Mouse (Mus musculus) midbrain, embryonic 12.5 days (tissue): ENCODE data around the gene Ivd. TPM values are rescaled to one million over a fixed set of nuclear protein-coding genes. Genes with fewer than 3 reads are reported as not detected.

Source experiments
- ATAC-seq: fragments of 200-750 bp; cut with Nextera tagmentation; 2 replicates; pipeline ENCODE4 v1.8.0; 2017; ENCODE audit warnings: low read depth, moderate TSS enrichment, moderate library complexity; ENCODE audit not compliant: low FRiP score
- H3K27ac ChIP-seq: fragments of 300-500 bp; sonication (generic); replicated peaks from 2 replicates; pipeline ENCODE4 v1.5.1; 2016; ENCODE audit warnings: mild to moderate bottlenecking
- H3K27me3 ChIP-seq: fragments of 300-500 bp; sonication (generic); 2 replicates; pipeline ENCODE4 v1.6.1; 2016; ENCODE audit warnings: mild to moderate bottlenecking
- H3K36me3 ChIP-seq: fragments of 300-500 bp; sonication (generic); 2 replicates; pipeline ENCODE4 v1.6.1; 2016
- H3K4me1 ChIP-seq: fragments of 300-500 bp; sonication (generic); 2 replicates; pipeline ENCODE4 v1.6.1; 2016
- H3K4me2 ChIP-seq: fragments of 300-500 bp; sonication (generic); replicated peaks from 2 replicates; pipeline ENCODE4 v1.6.1; 2016; ENCODE audit warnings: mild to moderate bottlenecking, moderate library complexity
- H3K4me3 ChIP-seq: fragments of 300-500 bp; sonication (generic); 2 replicates; pipeline ENCODE4 v1.5.1; 2016; ENCODE audit warnings: mild to moderate bottlenecking
- H3K9ac ChIP-seq: fragments of 300-500 bp; sonication (generic); replicated peaks from 2 replicates; pipeline ENCODE4 v1.6.1; 2016; ENCODE audit warnings: mild to moderate bottlenecking, moderate library complexity
- H3K9me3 ChIP-seq: fragments of 300-500 bp; sonication (generic); 2 replicates; pipeline ENCODE4 v1.6.1; 2016; ENCODE audit warnings: mild to moderate bottlenecking
- WGBS: fragments of 180-500 bp; shearing (Covaris S2); methylation state at CpG from one replicate; pipeline ENCODE4 v1.1.7; 2016; 5-methylcytosine and 5-hydroxymethylcytosine counted together
- polyA plus RNA-seq: library from polyadenylated mRNA; unstranded; fragments of >200 nt; fragmentation: Nextera tagmentation; extraction: Ambion mirVana; gene quantifications from 2 replicates; pipeline ENCODE4 v1.2.1, GENCODE M21; 2016

Ivd gene
- polyA plus RNA-seq, 1 experiment from 2014 or later: 55.2 TPM

DNA sequence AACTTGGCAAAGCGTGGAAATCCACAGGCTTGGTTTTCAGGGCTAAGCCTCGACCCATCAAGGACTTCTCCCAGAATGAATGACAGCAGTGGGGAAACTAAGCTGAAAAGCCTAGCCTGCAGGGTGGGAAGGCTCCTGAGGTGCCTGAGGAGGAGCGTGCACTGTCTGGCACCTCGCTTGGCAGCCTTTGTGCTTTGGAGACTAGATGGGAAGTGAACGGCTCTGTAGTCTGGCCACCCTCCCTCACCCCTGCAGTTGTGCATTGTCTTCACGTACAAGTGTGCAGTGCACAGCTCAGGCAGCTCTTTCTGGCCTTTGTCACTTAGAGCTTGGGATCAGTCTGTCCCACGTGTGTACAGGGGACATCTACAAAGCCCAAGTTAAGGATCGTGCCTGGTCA, 52.9 kb downstream of the Ivd start:
- 25% methylated on average over 8 of the region's 8 CpGs for WGBS
- H3K4me3 ChIP-seq: no peak overlapping the region
- no peak for ATAC-seq
- H3K9me3 ChIP-seq: no peaks in the 10 kb centered on the region
- H3K9ac ChIP-seq: no peak overlapping the region
- H3K4me2 ChIP-seq: no peak overlapping the region
- H3K27ac ChIP-seq: no peak overlapping the region
- H3K27me3 ChIP-seq: no peaks in the 10 kb centered on the region
- H3K4me1 ChIP-seq: peaks cover 34% of the 10 kb centered on the region
- H3K36me3 ChIP-seq: peaks cover 24% of the 10 kb centered on the region

DNA sequence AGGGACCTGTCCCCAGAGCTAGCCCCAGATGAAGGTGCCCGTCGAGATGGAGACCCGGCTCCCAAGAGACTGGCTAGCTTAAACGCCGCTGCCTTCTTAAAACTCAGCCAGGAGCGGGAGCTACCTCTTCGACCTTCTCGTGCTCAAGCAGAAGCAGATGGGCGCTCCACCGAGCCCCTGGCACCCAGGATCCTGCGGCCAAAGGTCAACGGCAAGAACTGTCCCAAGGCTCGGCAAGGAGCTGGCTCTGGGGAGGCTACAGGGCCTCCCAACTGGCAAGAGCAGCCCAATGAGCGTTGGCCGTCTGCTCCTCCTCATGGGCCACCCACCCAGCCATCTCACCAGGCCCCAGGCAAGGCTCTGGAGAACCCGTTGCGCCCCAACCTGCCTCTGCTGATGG, 54.7 kb downstream of the Ivd start:
- no peak for ATAC-seq
- Histone ChIP-seq H3K27ac (no peak overlapping the region), H3K9me3 (no peaks in the 10 kb centered on the region), H3K27me3 (no peaks in the 10 kb centered on the region), H3K4me1 (peaks cover 28% of the 10 kb centered on the region), H3K4me3 (no peak overlapping the region), H3K9ac (no peak overlapping the region), H3K4me2 (no peak overlapping the region), H3K36me3 (peaks cover 41% of the 10 kb centered on the region)
- WGBS: 93% methylated on average over 17 of the region's 17 CpGs

DNA sequence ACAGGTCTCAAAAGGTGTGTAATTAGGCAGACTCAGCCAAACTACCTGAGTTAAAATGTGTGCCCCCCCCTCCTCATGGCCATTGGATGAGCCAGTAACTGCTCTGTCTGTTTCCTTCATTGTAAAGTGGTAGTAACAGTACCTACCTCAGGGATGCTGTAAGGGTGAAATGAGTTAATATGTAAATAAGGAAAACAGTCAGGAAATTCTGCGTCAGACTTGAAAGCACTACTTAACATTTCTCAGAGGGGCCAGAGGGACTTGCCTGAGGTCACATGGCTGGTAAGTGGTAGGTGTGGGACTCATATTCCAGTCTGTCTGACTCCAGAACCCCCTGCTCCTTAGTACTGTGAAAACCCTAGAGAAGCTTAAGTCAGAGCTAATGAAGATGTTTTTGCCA, 56.8 kb downstream of the Ivd start:
- Histone ChIP-seq H3K27ac (no peak overlapping the region), H3K27me3 (no peaks in the 10 kb centered on the region), H3K4me3 (no peak overlapping the region), H3K9ac (no peak overlapping the region), H3K4me1 (peaks cover 16% of the 10 kb centered on the region), H3K4me2 (no peak overlapping the region), H3K36me3 (peaks cover 62% of the 10 kb centered on the region), H3K9me3 (no peaks in the 10 kb centered on the region)
- WGBS: 48% methylated on average over 1 of the region's 1 CpGs
- no peak for ATAC-seq

DNA sequence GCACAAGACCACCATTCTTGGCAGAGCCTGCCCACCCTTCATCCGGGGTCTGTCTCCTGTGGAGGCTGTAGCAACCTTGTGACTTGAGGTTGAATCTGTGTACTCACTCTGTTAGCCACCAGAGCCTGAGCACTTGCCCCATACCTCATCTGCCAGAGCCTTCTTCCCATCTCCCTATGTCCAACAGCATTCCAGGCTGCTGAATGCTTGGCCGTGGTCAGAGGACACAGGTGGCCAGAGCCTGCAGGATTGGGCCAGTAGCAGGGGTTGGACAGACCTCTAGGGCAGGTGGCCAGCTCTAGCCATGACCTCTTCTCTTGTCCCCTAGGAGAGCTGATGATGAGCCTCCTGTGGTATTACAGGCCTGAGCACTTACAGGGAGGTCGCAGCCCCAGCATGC, 58.7 kb downstream of the Ivd start:
- Histone ChIP-seq H3K9me3 (no peaks in the 10 kb centered on the region), H3K27ac (no peak overlapping the region), H3K36me3 (peaks cover 67% of the 10 kb centered on the region), H3K4me3 (no peak overlapping the region), H3K4me2 (no peak overlapping the region), H3K27me3 (no peaks in the 10 kb centered on the region), H3K4me1 (peaks cover under 1% of the 10 kb centered on the region; the same call in 1 of the 2 replicates), H3K9ac (no peak overlapping the region)
- ATAC-seq: no peak
- WGBS: 76% methylated on average over 3 of the region's 3 CpGs

DNA sequence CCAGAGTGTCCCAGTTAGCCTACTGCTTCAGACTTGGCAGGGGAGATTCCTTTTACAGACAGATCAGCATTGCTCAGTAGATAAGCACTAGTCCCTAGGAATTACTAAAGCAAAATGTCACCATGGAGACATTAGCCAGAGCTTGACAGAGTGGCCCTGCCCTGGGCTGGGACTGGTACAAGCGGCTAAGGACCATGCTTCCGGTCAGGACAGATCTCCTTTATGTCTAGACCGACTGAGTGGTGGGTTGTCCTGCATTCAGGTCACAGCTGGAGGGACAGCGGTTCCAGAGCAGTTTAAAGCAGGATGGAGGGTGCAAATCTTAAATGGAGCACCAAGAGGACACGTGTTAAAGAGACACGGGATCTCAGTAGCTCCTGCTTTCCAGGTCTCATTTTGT, 64.2 kb downstream of the Ivd start:
- peaks cover 36% of the 10 kb centered on the region for H3K4me1 ChIP-seq
- H3K27me3 ChIP-seq: peaks cover 6% of the 10 kb centered on the region; the same call in 1 of the 2 replicates
- WGBS: 1% methylated on average over 6 of the region's 6 CpGs
- H3K4me2 ChIP-seq: peak overlapping the region; percentile 94
- H3K9ac ChIP-seq: peak overlapping the region; percentile 82
- H3K9me3 ChIP-seq: no peaks in the 10 kb centered on the region
- peak; percentile 63 for ATAC-seq
- peak overlapping the region; percentile 68 for H3K4me3 ChIP-seq
- H3K27ac ChIP-seq: no peak overlapping the region
- peaks cover 30% of the 10 kb centered on the region for H3K36me3 ChIP-seq

DNA sequence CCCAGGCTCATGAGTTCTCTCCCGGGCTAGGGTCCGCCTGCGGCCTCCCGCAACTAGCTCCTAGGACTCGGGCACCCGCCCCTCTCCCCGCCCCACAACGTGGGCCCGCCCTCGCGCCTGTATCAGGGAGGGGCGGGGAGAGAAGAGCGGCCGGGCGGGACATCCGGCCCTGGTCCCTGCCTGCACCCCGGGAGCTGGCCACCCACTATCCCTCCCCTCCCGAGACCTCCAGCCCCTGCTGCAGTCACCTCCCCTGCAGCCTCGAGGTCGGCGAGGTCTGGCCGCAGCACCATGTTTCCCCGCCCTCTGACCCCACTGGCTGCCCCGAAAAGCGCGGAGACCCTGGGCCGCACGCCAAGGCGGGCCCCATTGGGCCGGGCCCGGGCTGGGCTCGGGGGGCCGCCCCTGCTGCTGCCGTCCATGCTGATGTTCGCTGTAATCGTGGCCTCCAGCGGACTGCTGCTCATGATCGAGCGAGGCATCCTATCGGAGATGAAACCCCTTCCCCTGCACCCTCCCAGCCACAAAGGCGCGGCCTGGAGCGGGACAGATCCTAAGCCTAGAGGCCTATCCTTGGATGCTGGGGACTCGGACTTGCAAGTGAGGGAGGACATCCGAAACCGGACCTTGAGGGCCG, 64.7 kb downstream of the Ivd start, which contains the start of gene Chst14:
Gene Chst14 (plus strand): TSS at position 136 of the 637 bp plus-strand sequence.
- Histone ChIP-seq H3K4me3 (peak within 1 kb of the TSS; percentile 68), H3K9me3 (no peaks in the 10 kb centered on the region), H3K36me3 (peaks cover 25% of the 10 kb centered on the region), H3K4me1 (peaks cover 38% of the 10 kb centered on the region), H3K4me2 (peak within 1 kb of the TSS; percentile 94), H3K27ac (no peak within 1 kb of the TSS), H3K9ac (peak within 1 kb of the TSS; percentile 82), H3K27me3 (peaks cover 6% of the 10 kb centered on the region; the same call in 1 of the 2 replicates)
- ATAC-seq: peak; percentile 89
- under 1% methylated on average over 37 of the region's 47 CpGs for WGBS

DNA sequence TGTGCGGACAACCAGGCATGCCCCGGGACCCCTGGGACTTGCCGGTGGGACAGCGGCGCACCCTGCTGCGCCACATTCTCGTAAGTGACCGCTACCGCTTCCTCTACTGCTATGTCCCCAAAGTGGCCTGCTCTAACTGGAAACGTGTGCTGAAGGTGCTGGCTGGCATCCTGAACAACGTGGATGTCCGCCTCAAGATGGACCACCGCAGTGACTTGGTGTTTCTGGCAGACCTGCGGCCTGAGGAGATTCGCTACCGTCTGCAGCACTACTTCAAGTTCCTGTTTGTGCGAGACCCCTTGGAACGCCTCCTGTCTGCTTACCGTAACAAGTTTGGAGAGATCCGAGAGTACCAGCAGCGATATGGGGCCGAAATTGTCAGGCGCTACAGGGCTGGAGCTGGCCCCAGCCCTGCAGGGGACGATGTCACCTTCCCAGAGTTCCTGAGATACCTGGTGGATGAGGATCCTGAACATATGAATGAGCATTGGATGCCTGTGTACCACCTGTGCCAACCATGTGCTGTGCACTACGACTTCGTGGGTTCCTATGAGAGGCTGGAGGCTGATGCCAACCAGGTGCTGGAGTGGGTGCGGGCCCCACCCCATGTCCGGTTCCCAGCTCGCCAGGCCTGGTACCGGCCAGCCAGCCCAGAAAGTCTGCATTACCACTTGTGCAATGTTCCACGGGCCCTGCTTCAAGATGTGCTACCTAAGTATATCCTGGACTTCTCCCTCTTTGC, 65.4 kb downstream of the Ivd start:
- Histone ChIP-seq H3K36me3 (peaks cover 18% of the 10 kb centered on the region), H3K9ac (peak overlapping the region; percentile 82), H3K4me3 (peak overlapping the region; percentile 68), H3K9me3 (no peaks in the 10 kb centered on the region), H3K4me2 (peak overlapping the region; percentile 94), H3K27me3 (peaks cover 6% of the 10 kb centered on the region), H3K27ac (no peak overlapping the region), H3K4me1 (peaks cover 38% of the 10 kb centered on the region)
- 0 out of 2 replicates have a peak, but pooled peaks have one; percentile 2 for ATAC-seq
- whole genome bisulfite sequencing: 37% methylated on average over 31 of the region's 31 CpGs

Other genes with a start within 250 kb of the Ivd start
- 4.9 and 5.8 TPM in 2 replicates for gene Pak6, start 198.7 kb upstream of the Ivd start, polyA plus RNA-seq
- not detected in 2 replicates for gene Ankrd63, start 158.0 kb upstream of the Ivd start, polyA plus RNA-seq
- gene Plcb2, start 133.5 kb upstream of the Ivd start, polyA plus RNA-seq: 0.17 and 0.50 TPM in 2 replicates
- gene Inafm2, start 116.2 kb upstream of the Ivd start, polyA plus RNA-seq: 25.1 TPM in 2 replicates
- gene Ccdc9b, start 99.3 kb upstream of the Ivd start, polyA plus RNA-seq: 1.9 and 2.2 TPM in 2 replicates
- gene Phgr1, start 89.2 kb upstream of the Ivd start, polyA plus RNA-seq: not detected in 2 replicates
- gene Disp2, start 82.2 kb upstream of the Ivd start, polyA plus RNA-seq: 17.5 and 17.8 TPM in 2 replicates
- 134 and 147 TPM in 2 replicates for gene Knstrn, start 48.0 kb upstream of the Ivd start, polyA plus RNA-seq
- 6.4 and 6.7 TPM in 2 replicates for gene Bahd1, start 38.4 kb downstream of the Ivd start, polyA plus RNA-seq
- 14.5 and 19.5 TPM in 2 replicates for gene Chst14, start 64.5 kb downstream of the Ivd start, polyA plus RNA-seq
- gene Ccdc32, start 167.4 kb downstream of the Ivd start, polyA plus RNA-seq: 26.1 and 28.2 TPM in 2 replicates
- gene Rpusd2, start 172.8 kb downstream of the Ivd start, polyA plus RNA-seq: 7.4 and 7.5 TPM in 2 replicates
- gene Knl1, start 185.2 kb downstream of the Ivd start, polyA plus RNA-seq: 60.3 and 61.9 TPM in 2 replicates